Mouse (Mus musculus) urinary bladder, adult 2 months (tissue): ENCODE results near the gene Opcml. TPM values are rescaled to one million over a fixed set of nuclear protein-coding genes. Genes with fewer than 3 reads are reported as not detected.

Experiments used
- DNase-seq: peaks from one replicate; pipeline ENCODE4 v3.0.0; 2022; ENCODE audit warnings: low spot score
- polyA plus RNA-seq: library from polyadenylated mRNA; depleted of rRNA; stranded (reverse); fragments of >200 nt; gene quantifications from 2 replicates; pipeline ENCODE4 v1.2.3, GENCODE M21; 2012

Gene Opcml
- polyA plus RNA-seq, 1 experiment, result 1.4 TPM

GRCm38 (mm10) chr9:28317881-28318280 is 527.3 kb downstream of the Opcml start:
- no peak for DNase-seq

- no peak for DNase-seq
Measured at GRCm38 (mm10) chr9:28319021-28319755, 528.6 kb downstream of the Opcml start.

DNA sequence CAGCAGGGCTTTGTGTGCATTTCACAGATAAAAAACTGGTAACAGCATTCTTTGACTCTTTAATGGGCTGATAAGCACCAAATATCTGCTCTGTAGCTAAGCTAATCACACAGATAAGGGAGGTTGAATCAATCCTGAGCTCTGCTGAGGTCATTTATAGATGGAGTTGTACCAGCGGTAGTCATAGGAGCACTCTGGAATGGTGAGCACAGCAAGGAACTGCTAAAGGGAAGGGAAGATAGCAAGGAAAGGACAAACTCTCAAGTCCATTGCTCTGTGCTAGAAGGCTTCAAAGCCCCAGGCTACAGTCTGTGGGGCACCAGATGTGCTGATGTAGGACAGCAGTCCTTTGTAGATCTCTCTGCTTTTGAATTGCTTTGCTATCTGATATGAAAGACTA is 529.2 kb downstream of the Opcml start:
- DNase-seq, result no peak

GRCm38 (mm10) chr9:28327985-28328384 is 537.4 kb downstream of the Opcml start:
- DNase-seq, result no peak

GRCm38 (mm10) chr9:28328434-28328833 is 537.9 kb downstream of the Opcml start:
- DNase-seq, result no peak

DNA sequence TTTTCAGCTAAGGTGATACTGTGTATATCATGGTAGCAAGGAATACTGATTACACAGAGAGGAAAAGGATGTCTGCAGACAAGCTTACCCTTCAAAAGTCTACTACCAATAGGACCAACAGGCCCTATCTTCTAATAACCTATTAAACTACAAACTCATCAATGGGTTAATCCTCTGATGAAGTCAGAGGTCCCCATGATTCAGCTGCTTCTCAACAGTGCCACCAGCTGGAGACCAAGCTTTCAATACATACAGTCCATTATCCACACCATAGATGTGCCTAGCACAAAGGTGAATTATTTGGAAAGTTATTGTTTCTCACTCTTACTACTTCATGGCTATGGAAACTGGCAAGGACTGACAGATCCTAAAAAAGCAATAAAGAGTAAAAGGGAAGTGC is 538.9 kb downstream of the Opcml start:
- no peak for DNase-seq

DNA sequence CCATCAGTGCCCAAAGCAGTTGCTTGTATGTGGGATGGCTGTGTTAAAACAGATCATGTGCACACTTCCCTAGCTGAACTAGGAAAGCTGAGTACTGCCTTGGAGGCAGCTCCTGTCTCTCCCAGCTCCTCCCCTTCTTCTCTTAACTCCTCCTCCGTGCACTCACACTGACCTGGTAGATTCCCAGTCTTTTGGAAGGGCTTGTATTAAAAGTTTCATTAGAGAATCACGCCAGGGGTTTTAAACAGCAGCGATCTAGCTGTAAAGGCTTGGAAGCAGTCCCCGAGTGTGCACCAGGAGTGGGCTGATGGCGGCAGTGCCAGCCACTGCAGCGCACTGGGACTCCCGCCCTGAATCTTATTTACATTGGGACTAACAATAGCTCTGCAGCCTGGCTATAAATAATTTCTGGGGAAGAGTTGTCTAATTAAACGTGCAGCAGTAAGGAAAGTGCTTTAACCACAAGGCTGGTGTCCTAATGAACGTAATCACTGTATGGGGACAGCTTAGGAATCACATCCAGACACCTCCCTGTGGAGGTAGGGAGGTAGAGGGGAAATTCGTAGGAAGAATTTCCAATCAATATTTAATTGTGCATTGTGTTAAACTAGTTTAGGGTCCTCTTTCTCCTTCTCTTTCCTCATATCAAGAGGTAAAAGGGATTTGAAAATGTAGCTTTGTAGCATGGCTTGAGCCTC is 546.1 kb downstream of the Opcml start:
- DNase-seq, result no peak

DNA sequence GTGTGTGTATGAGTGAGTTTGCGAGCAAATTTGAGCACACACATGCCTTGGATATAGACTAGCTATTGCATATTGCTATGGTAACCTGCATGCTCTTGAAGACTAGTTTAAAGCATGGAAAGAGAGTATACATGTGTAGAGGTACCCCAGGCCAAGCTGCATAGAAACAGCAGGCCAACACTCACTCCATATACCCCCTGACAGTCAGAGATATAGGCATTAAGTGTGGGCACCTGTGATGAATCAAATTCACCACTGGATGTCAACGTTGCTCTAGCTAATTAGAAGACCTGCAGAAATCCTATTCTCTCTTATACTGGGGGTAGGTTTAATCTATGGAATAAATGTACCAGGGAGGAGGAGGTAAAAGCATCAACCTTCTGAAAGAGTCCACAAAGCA is 547.3 kb downstream of the Opcml start:
- no peak for DNase-seq

DNA sequence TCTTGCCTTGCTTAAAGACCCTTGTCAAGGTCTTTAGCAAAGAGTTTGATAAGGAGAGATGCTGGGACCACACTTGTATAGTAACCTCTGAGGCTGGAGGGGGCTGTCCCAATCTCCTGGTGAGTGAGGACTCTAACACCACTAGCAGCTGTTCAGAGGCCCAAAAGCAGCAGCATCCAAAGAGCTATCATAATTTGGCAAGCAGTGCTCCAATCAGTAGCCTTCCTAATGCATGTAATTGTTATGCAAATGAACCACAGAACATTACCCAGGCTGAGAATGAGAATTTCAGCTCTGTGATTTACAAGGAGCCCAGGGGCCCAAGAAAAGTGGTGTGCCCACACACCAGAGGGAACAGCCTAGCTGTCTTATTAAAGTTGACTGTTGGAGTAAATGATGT is 564.4 kb downstream of the Opcml start:
- DNase-seq, result no peak

GRCm38 (mm10) chr9:28357946-28358345 is 567.4 kb downstream of the Opcml start:
- no peak for DNase-seq

DNA sequence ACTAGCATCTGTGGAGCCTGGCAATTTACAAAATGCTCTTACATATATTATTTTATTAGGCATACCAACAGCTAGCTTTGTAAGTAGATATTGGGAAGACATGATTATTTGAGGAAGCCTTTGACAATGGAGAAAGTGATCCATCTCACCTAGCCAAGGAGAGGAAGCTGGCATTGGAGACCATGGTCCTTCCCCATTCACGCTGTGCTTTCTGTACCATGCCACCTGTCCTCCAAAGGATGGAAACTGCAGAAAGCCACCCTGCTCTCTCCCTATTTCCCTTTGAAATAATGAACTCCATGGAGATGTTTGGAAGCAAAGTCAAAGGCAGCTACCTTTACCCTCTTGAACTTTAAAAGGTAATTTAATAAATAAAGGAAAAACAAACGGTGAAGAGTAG is 570.1 kb downstream of the Opcml start:
- no peak for DNase-seq

- DNase-seq, result no peak
Measured at GRCm38 (mm10) chr9:28364473-28365159, 574.0 kb downstream of the Opcml start.

- no peak for DNase-seq
Measured at GRCm38 (mm10) chr9:28365160-28365473, 574.5 kb downstream of the Opcml start.

- DNase-seq, result no peak
Measured at GRCm38 (mm10) chr9:28386527-28387175, 596.1 kb downstream of the Opcml start.

DNA sequence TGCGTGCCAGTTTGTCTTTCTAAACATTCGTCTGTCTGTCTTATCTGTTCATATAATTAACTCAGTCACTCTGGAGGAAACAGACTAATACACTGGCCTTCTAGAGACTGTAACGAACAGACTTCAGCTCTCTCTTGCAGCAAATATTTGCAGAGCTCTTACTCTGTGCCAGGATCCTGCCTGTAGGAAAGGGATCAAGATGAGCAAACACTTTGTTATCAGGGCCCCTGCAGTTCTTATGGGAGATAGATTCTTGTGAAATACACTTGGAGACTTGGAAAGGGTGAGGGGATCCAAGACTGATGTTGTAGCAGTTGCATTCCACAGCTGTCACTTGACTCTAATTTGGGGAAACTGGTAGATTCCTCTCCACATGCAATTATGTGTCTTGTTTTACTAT is 604.6 kb downstream of the Opcml start:
- no peak for DNase-seq

DNA sequence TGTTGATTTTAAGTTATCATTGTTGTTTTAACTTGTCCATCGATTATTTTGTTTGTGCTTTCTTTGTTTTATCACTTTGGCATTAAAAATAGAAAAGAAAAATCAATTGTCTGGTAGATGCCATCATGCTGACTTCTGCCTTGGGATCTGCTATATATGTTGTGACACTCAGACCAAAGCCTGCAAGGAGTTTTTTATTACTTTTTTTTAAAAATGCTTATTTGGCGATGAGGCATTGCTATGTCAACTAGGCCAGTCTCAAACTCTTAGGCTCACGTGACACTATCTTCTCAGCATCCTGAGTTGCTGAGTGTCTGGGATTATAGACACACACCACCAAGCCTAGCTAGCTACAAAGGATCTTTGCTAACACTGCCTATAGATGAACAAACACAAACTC is 605.1 kb downstream of the Opcml start:
- no peak for DNase-seq

GRCm38 (mm10) chr9:28402770-28403650 is 612.4 kb downstream of the Opcml start:
- DNase-seq, result peak; percentile 23

GRCm38 (mm10) chr9:28403831-28404562 is 613.4 kb downstream of the Opcml start:
- DNase-seq, result no peak

GRCm38 (mm10) chr9:28404616-28405015 is 614.0 kb downstream of the Opcml start:
- DNase-seq, result no peak

GRCm38 (mm10) chr9:28405816-28406215 is 615.2 kb downstream of the Opcml start:
- no peak for DNase-seq

DNA sequence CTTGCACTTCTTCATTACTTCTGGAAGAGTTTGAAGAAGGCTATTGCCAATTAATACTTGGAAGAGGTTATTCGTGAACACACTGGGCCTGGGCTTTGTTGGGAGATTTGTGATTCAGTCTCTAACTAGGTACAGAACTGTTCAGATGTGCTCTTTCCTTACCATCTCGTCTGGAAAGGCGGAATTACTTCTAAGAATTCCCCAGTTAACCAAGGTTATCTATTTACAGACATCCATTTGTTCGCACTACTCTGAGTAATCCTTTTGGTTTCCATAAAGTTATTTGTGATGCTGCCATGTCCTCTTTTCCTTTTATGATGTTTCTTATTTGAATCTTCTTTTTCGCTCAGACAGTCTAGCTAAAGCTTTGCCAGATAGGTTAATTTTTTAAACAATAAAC is 630.2 kb downstream of the Opcml start:
- DNase-seq, result no peak
